Mouse (Mus musculus) spleen, postnatal 0 days (tissue): ENCODE measurements around the gene 4930564D02Rik. TPM values are rescaled to one million over a fixed set of nuclear protein-coding genes. Genes with fewer than 3 reads are reported as not detected.

Experiments
- polyA plus RNA-seq: library from polyadenylated mRNA; unstranded; fragments of >200 nt; fragmentation: Nextera tagmentation; extraction: Ambion mirVana; gene quantifications from 2 replicates; pipeline ENCODE4 v1.2.1, GENCODE M21; 2015

4930564D02Rik gene
- not detected in 2 replicates for polyA plus RNA-seq

GRCm38 (mm10) chr3:105066544-105066943 is at the start of gene 4930564D02Rik:
TSS of gene 4930564D02Rik (plus strand) at chr3:105066844.

GRCm38 (mm10) chr3:105052937-105053697 is 13.5 kb upstream of the 4930564D02Rik start, which contains the start of gene Cttnbp2nl:
TSS of gene Cttnbp2nl (minus strand) at chr3:105053146.

Other genes starting within 250 kb of the 4930564D02Rik start
- 17.1 and 24.0 TPM in 2 replicates for gene Mov10, start 248.3 kb upstream of the 4930564D02Rik start, polyA plus RNA-seq
- gene St7l, start 202.8 kb upstream of the 4930564D02Rik start, polyA plus RNA-seq: 14.2 and 15.1 TPM in 2 replicates
- 101 and 118 TPM in 2 replicates for gene Capza1, start 202.3 kb upstream of the 4930564D02Rik start, polyA plus RNA-seq
- gene Wnt2b, start 104.9 kb upstream of the 4930564D02Rik start, polyA plus RNA-seq: 0.78 and 1.2 TPM in 2 replicates
- 2.9 and 4.6 TPM in 2 replicates for gene Cttnbp2nl, start 13.7 kb upstream of the 4930564D02Rik start, polyA plus RNA-seq